Mouse (Mus musculus) embryonic facial prominence, embryonic 11.5 days (tissue): Measurements from ENCODE around the gene Ssh1. TPM values are rescaled to one million over a fixed set of nuclear protein-coding genes. Genes with fewer than 3 reads are reported as not detected.

Experiments used
- ATAC-seq: fragments of 200-750 bp; cut with Nextera tagmentation; replicated peaks from 2 replicates; pipeline ENCODE4 v1.8.0; 2017; ENCODE audit warnings: low read depth; ENCODE audit not compliant: insufficient number of reproducible peaks, low FRiP score, low TSS enrichment
- DNase-seq: peaks from one replicate; pipeline ENCODE4 v3.0.0-alpha.2; 2015; ENCODE audit warnings: low spot score
- H3K27ac ChIP-seq: fragments of 300-500 bp; sonication (generic); replicated peaks from 2 replicates; pipeline ENCODE4 v1.5.1; 2014; ENCODE audit warnings: mild to moderate bottlenecking, low read depth, low read length, control low read depth
- H3K27me3 ChIP-seq: fragments of 300-500 bp; sonication (generic); 2 replicates; pipeline ENCODE4 v1.6.1; 2014; ENCODE audit warnings: mild to moderate bottlenecking, low read length, moderate library complexity, mixed read lengths; ENCODE audit not compliant: control insufficient read depth, insufficient read depth
- H3K36me3 ChIP-seq: fragments of 300-500 bp; sonication (generic); replicated peaks from 2 replicates; pipeline ENCODE4 v1.6.1; 2014; ENCODE audit warnings: low read depth, mild to moderate bottlenecking, low read length, moderate library complexity, mixed read lengths; ENCODE audit not compliant: control insufficient read depth, insufficient read depth
- H3K4me1 ChIP-seq: fragments of 300-500 bp; sonication (generic); 2 replicates; pipeline ENCODE4 v1.6.1; 2014; ENCODE audit warnings: low read length, mixed read lengths; ENCODE audit not compliant: control insufficient read depth, insufficient read depth
- H3K4me2 ChIP-seq: fragments of 300-500 bp; sonication (generic); 2 replicates; pipeline ENCODE4 v1.6.1; 2014; ENCODE audit warnings: low read depth, mild to moderate bottlenecking, control low read depth, low read length, moderate library complexity
- H3K4me3 ChIP-seq: fragments of 300-500 bp; sonication (generic); 2 replicates; pipeline ENCODE4 v1.5.1; 2014; ENCODE audit warnings: low read depth, low read length, control low read depth
- H3K9ac ChIP-seq: fragments of 300-500 bp; sonication (generic); replicated peaks from 2 replicates; pipeline ENCODE4 v1.6.1; 2014; ENCODE audit warnings: mild to moderate bottlenecking, control low read depth, low read length
- H3K9me3 ChIP-seq: fragments of 300-500 bp; sonication (generic); replicated peaks from 2 replicates; pipeline ENCODE4 v1.6.1; 2016; ENCODE audit warnings: mild to moderate bottlenecking, low read length, inconsistent platforms, mixed read lengths; ENCODE audit not compliant: control insufficient read depth
- WGBS: fragments of 180-500 bp; shearing (Covaris S2); extraction: QIAGEN DNeasy Blood & Tissue Kit; methylation state at CpG from one replicate; pipeline ENCODE4 v1.1.7; 2014; 5-methylcytosine and 5-hydroxymethylcytosine counted together
- polyA plus RNA-seq: library from polyadenylated mRNA; unstranded; fragments of >200 nt; fragmentation: Nextera tagmentation; extraction: Ambion mirVana; gene quantifications from 2 replicates; pipeline ENCODE4 v1.2.1, GENCODE M21; 2014

The Ssh1 gene
- polyA plus RNA-seq, 1 experiment from 2014 or later = 26.0 TPM

- H3K4me2 ChIP-seq = no peak overlapping the region
- DNase-seq (peak; percentile 28), ATAC-seq (no peak; the same call in 1 of the 2 replicates)
- H3K9me3 ChIP-seq = no peaks in the 10 kb centered on the region
- H3K9ac ChIP-seq = no peak overlapping the region
- H3K27me3 ChIP-seq = no peaks in the 10 kb centered on the region
- no peaks in the 10 kb centered on the region for H3K36me3 ChIP-seq
- WGBS = 30% methylated on average over 18 of the region's 18 CpGs
- no peak overlapping the region for H3K4me3 ChIP-seq
- no peak overlapping the region for H3K27ac ChIP-seq
- peaks cover 4% of the 10 kb centered on the region for H3K4me1 ChIP-seq
Observed at GRCm38 (mm10) chr5:113972589-113973515, 20.8 kb downstream of the Ssh1 start.

- 83% methylated on average over 10 of the region's 10 CpGs for WGBS
- H3K4me2 ChIP-seq = no peak overlapping the region
Observed at GRCm38 (mm10) chr5:113971434-113971960, 22.2 kb downstream of the Ssh1 start.

GRCm38 (mm10) chr5:113968371-113968770 is 25.3 kb downstream of the Ssh1 start:
- no peak overlapping the region for H3K4me2 ChIP-seq
- H3K27me3 ChIP-seq = no peaks in the 10 kb centered on the region
- H3K4me3 ChIP-seq = no peak overlapping the region
- H3K9ac ChIP-seq = no peak overlapping the region
- ATAC-seq (no peak), DNase-seq (no peak)
- no peaks in the 10 kb centered on the region for H3K9me3 ChIP-seq
- H3K4me1 ChIP-seq = no peaks in the 10 kb centered on the region
- WGBS = 71% methylated on average over 11 of the region's 11 CpGs
- H3K27ac ChIP-seq = no peak overlapping the region
- H3K36me3 ChIP-seq = peaks cover 5% of the 10 kb centered on the region

More at GRCm38 (mm10) chr5:113971434-113971960, 22.2 kb downstream of the Ssh1 start:
- Histone ChIP-seq H3K27me3 (no peaks in the 10 kb centered on the region), H3K27ac (no peak overlapping the region), H3K4me3 (no peak overlapping the region), H3K9me3 (no peaks in the 10 kb centered on the region), H3K36me3 (no peaks in the 10 kb centered on the region), H3K9ac (no peak overlapping the region), H3K4me1 (peaks cover 4% of the 10 kb centered on the region)
- ATAC-seq (no peak), DNase-seq (no peak)

- 93% methylated on average over 13 of the region's 13 CpGs for WGBS
- Histone ChIP-seq H3K9ac (no peak overlapping the region), H3K27me3 (no peaks in the 10 kb centered on the region), H3K4me2 (no peak overlapping the region), H3K9me3 (no peaks in the 10 kb centered on the region), H3K27ac (no peak overlapping the region), H3K4me1 (no peaks in the 10 kb centered on the region), H3K36me3 (peaks cover 5% of the 10 kb centered on the region), H3K4me3 (no peak overlapping the region)
- DNase-seq (no peak), ATAC-seq (no peak)
Observed at GRCm38 (mm10) chr5:113966452-113967150, 27.1 kb downstream of the Ssh1 start.

- Histone ChIP-seq H3K4me2 (no peak overlapping the region), H3K4me3 (no peak overlapping the region), H3K9ac (no peak overlapping the region), H3K27me3 (no peaks in the 10 kb centered on the region), H3K36me3 (peaks cover 5% of the 10 kb centered on the region), H3K27ac (no peak overlapping the region), H3K9me3 (no peaks in the 10 kb centered on the region), H3K4me1 (no peaks in the 10 kb centered on the region)
- WGBS = 93% methylated on average over 7 of the region's 7 CpGs
- DNase-seq = no peak
- no peak for ATAC-seq
Observed at GRCm38 (mm10) chr5:113965659-113966185, 28.0 kb downstream of the Ssh1 start.

GRCm38 (mm10) chr5:113964972-113965371 is 28.7 kb downstream of the Ssh1 start:
- H3K9me3 ChIP-seq = no peaks in the 10 kb centered on the region
- no peak for ATAC-seq
- no peak overlapping the region for H3K4me3 ChIP-seq
- H3K4me2 ChIP-seq = no peak overlapping the region
- H3K27ac ChIP-seq = no peak overlapping the region
- H3K36me3 ChIP-seq = peaks cover 5% of the 10 kb centered on the region
- no peaks in the 10 kb centered on the region for H3K4me1 ChIP-seq
- DNase-seq = no peak
- 87% methylated on average over 14 of the region's 14 CpGs for WGBS
- H3K27me3 ChIP-seq = no peaks in the 10 kb centered on the region
- H3K9ac ChIP-seq = no peak overlapping the region

- no peak overlapping the region for H3K9ac ChIP-seq
- no peak overlapping the region for H3K27ac ChIP-seq
- DNase-seq (no peak), ATAC-seq (no peak)
- H3K36me3 ChIP-seq = peaks cover 5% of the 10 kb centered on the region
- H3K9me3 ChIP-seq = no peaks in the 10 kb centered on the region
- WGBS = 76% methylated on average over 7 of the region's 7 CpGs
- H3K4me1 ChIP-seq = 0 out of 2 replicates have a peak, but pooled peaks cover 2% of the 10 kb centered on the region
- H3K4me3 ChIP-seq = no peak overlapping the region
- no peak overlapping the region for H3K4me2 ChIP-seq
- no peaks in the 10 kb centered on the region for H3K27me3 ChIP-seq
Observed at GRCm38 (mm10) chr5:113961776-113962175, 31.9 kb downstream of the Ssh1 start.
